Mouse (Mus musculus): ENCODE results near the gene Gipc3. TPM values are rescaled to one million over a fixed set of nuclear protein-coding genes. Genes with fewer than 3 reads are reported as not detected.
A peak's percentile ranks its signal among the peaks of the same experiment; 100 is the strongest.

Gene Gipc3
- polyA plus RNA-seq, 1 experiment from 2014 or later: not detected

DNA sequence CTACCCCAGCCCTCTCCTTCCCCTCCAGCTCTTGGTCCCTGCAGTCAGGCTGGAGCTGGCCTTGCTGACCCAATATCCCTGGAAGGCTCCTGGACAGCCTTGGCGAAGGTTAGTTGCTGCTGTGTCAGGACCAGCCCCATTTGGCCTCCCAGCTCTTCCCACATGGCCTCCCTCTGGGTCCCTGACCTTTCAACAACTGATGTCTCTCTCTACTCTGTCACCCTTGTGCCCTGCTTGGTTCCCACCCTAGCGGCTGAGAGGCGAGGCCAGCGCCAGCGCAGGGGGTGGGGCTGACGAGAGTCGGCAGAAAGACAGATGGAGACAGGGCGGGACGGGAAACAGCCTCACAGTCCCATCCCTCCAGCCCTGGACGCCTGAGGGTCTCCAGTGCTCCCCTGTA is 14.7 kb downstream of the Gipc3 start, which contains the start of gene Tbxa2r:
Gene Tbxa2r (plus strand): TSS at position 346 of the 400 bp plus-strand sequence.
- ATAC-seq (ENCODE audit: insufficient read depth, low FRiP score, low TSS enrichment) (no peak), DNase-seq (ENCODE audit: low spot score) (no peak)
- Histone ChIP-seq H3K4me1 (ENCODE audit: control insufficient read depth, insufficient read depth, low read length) (peaks cover 4% of the 10 kb centered on the region; the same call in 1 of the 2 replicates), H3K27ac (ENCODE audit: low read depth, low read length) (0 out of 2 replicates have a peak within 1 kb of the TSS, but pooled peaks have one; percentile 14), H3K9me3 (ENCODE audit: control insufficient read depth, low read length) (no peaks in the 10 kb centered on the region), H3K4me3 (ENCODE audit: low read depth, low read length) (no peak within 1 kb of the TSS), H3K9ac (ENCODE audit: low read length) (peak within 1 kb of the TSS; percentile 29; the same call in 1 of the 2 replicates), H3K27me3 (ENCODE audit: control insufficient read depth, insufficient read depth, low read length) (peaks cover 18% of the 10 kb centered on the region), H3K4me2 (ENCODE audit: low read depth) (no peak within 1 kb of the TSS), H3K36me3 (ENCODE audit: control insufficient read depth, insufficient read depth, low read length) (peaks cover 32% of the 10 kb centered on the region)
- WGBS: 6% methylated on average over 9 of the region's 10 CpGs

DNA sequence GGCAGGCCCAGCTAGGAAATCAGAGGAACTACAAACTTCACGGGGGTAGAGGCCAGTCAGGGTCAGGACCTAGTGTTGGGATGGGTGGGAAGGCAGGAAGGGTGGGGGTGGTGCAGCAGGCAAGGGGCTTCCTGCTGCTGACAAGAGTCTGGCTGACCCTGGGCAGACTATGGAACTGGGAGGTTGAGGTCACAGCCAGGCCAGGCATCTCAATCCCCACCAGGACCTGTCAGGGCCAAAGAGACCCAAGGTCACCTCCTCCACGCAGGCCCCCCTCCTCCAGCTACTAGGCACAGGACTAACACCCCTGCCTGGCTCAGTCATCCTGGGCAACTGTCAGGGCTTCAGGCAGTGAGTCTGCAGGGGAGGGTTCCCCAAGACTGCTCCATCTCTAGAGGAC is 15.1 kb downstream of the Gipc3 start:
- Histone ChIP-seq H3K4me2 (ENCODE audit: low read depth) (no peak overlapping the region), H3K4me3 (ENCODE audit: low read depth, low read length) (no peak overlapping the region), H3K27me3 (ENCODE audit: control insufficient read depth, insufficient read depth, low read length) (peaks cover 14% of the 10 kb centered on the region), H3K27ac (ENCODE audit: low read depth, low read length) (0 out of 2 replicates have a peak overlapping the region, but pooled peaks have one; percentile 14), H3K9ac (ENCODE audit: low read length) (peak overlapping the region; percentile 29; the same call in 1 of the 2 replicates), H3K4me1 (ENCODE audit: control insufficient read depth, insufficient read depth, low read length) (peaks cover 4% of the 10 kb centered on the region; the same call in 1 of the 2 replicates), H3K36me3 (ENCODE audit: control insufficient read depth, insufficient read depth, low read length) (peaks cover 36% of the 10 kb centered on the region), H3K9me3 (ENCODE audit: control insufficient read depth, low read length) (no peaks in the 10 kb centered on the region)
- no peak for ATAC-seq (ENCODE audit: insufficient read depth, low FRiP score, low TSS enrichment)
- no peak for DNase-seq (ENCODE audit: low spot score)
- WGBS: 28% methylated on average over 2 of the region's 2 CpGs

DNA sequence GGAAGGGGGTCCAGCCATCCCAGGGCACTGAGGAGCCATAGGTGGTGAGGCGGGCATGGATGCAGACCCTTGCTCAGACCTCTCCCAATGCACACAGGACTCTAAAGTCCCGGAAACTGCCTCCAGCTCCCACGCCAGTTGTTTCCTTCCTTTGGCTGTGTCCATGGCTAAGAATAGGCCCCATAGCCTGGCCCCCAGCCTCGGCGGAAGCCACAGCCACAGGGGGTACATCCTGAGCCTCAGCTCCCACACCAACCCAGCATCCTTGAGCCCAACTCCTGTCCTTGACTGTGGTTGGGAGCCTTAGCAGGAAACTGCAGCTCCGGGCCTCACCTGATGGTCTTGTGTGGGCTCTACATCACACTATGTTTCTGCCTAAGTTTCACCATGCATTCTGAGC is 16.2 kb downstream of the Gipc3 start:
- no peak for DNase-seq (ENCODE audit: low spot score)
- H3K4me3 ChIP-seq (ENCODE audit: low read depth, low read length): no peak overlapping the region
- no peak overlapping the region for H3K4me2 ChIP-seq (ENCODE audit: low read depth)
- no peaks in the 10 kb centered on the region for H3K9me3 ChIP-seq (ENCODE audit: control insufficient read depth, low read length)
- H3K27me3 ChIP-seq (ENCODE audit: control insufficient read depth, insufficient read depth, low read length): peaks cover 4% of the 10 kb centered on the region; the same call in 1 of the 2 replicates
- no peak overlapping the region for H3K9ac ChIP-seq (ENCODE audit: low read length)
- 83% methylated on average over 6 of the region's 6 CpGs for WGBS
- no peak overlapping the region for H3K27ac ChIP-seq (ENCODE audit: low read depth, low read length)
- H3K4me1 ChIP-seq (ENCODE audit: control insufficient read depth, insufficient read depth, low read length): peaks cover 6% of the 10 kb centered on the region
- H3K36me3 ChIP-seq (ENCODE audit: control insufficient read depth, insufficient read depth, low read length): peaks cover 43% of the 10 kb centered on the region
- ATAC-seq (ENCODE audit: insufficient read depth, low FRiP score, low TSS enrichment): no peak

DNA sequence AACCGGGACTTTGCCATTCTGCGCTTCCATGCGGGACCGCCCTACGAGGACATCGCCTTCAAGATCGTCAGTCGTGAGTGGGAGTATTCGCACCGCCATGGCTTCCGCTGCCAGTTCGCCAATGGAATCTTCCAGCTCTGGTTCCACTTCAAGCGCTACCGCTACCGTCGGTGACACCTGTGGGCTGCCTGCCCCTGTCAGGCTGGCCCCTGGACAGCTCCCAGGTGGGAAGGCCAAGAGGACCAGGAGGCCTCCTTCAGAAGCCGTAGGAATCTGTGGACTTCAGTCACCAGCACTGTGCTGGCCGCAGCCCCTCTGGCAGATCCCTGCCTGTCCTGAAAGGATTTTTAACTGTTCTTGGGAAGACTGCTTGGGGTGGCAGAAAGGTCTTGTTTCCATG is 17.3 kb downstream of the Gipc3 start:
- DNase-seq (ENCODE audit: low spot score) (no peak), ATAC-seq (ENCODE audit: insufficient read depth, low FRiP score, low TSS enrichment) (no peak)
- Histone ChIP-seq H3K9ac (ENCODE audit: low read length) (no peak overlapping the region), H3K27me3 (ENCODE audit: control insufficient read depth, insufficient read depth, low read length) (no peaks in the 10 kb centered on the region), H3K36me3 (ENCODE audit: control insufficient read depth, insufficient read depth, low read length) (peaks cover 43% of the 10 kb centered on the region), H3K4me3 (ENCODE audit: low read depth, low read length) (no peak overlapping the region), H3K4me1 (ENCODE audit: control insufficient read depth, insufficient read depth, low read length) (peaks cover 9% of the 10 kb centered on the region), H3K27ac (ENCODE audit: low read depth, low read length) (no peak overlapping the region), H3K9me3 (ENCODE audit: control insufficient read depth, low read length) (no peaks in the 10 kb centered on the region), H3K4me2 (ENCODE audit: low read depth) (no peak overlapping the region)
- WGBS: 97% methylated on average over 18 of the region's 18 CpGs

DNA sequence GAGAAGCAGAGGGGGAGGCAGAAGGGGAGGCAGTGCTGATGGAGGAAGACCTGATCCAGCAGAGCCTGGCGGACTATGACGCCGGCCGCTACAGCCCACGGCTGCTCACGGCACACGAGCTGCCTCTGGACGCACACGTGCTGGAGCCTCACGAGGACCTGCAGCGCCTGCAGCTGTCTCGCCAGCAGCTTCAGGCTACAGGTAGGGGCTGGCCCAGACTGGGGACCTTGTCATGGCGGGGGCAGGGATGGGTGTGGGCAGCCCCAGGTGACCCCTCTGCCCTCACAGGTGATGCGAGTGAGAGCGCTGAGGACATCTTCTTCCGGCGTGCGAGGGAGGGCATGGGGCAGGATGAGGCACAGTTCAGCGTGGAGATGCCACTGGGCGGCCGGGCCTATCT is 17.9 kb downstream of the Gipc3 start:
- no peaks in the 10 kb centered on the region for H3K9me3 ChIP-seq (ENCODE audit: control insufficient read depth, low read length)
- no peaks in the 10 kb centered on the region for H3K27me3 ChIP-seq (ENCODE audit: control insufficient read depth, insufficient read depth, low read length)
- no peak overlapping the region for H3K9ac ChIP-seq (ENCODE audit: low read length)
- peaks cover 9% of the 10 kb centered on the region for H3K4me1 ChIP-seq (ENCODE audit: control insufficient read depth, insufficient read depth, low read length)
- H3K27ac ChIP-seq (ENCODE audit: low read depth, low read length): no peak overlapping the region
- no peak overlapping the region for H3K4me3 ChIP-seq (ENCODE audit: low read depth, low read length)
- WGBS: 97% methylated on average over 21 of the region's 21 CpGs
- H3K36me3 ChIP-seq (ENCODE audit: control insufficient read depth, insufficient read depth, low read length): peaks cover 43% of the 10 kb centered on the region
- no peak overlapping the region for H3K4me2 ChIP-seq (ENCODE audit: low read depth)
- ATAC-seq (ENCODE audit: insufficient read depth, low FRiP score, low TSS enrichment) (no peak), DNase-seq (ENCODE audit: low spot score) (no peak)

DNA sequence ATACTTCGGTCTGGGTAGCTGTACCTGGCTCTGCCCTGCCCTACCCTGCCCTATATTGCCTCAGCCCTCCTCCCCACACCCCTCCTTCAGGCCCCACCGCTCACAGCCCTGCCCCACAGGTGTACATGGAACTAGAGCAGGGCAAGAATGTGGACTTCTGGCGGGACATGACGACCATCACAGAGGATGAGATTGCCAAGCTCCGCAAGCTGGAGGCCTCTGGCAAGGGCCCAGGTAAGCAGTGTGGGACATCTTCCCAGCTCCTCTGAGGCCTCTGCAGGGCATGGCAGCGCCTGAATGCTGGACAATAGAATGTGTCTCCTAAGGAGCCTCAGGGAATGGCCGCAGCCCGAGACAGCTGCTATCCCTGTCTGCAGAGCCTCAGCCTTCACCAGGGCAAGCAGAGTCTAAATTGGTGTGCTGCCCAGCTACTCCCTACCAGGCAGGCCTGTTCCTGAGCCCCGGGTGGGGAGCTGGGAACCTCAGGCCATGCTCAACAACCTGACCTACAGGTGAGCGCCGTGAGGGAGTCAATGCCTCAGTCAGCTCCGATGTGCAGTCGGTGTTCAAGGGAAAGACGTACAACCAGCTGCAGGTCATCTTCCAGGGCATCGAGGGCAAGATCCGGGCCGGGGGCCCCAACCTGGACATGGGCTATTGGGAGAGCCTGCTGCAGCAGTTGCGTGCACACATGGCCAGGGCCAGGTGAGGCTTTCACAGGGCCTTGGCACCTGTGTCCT is 19.1 kb downstream of the Gipc3 start:
- peaks cover 43% of the 10 kb centered on the region for H3K36me3 ChIP-seq (ENCODE audit: control insufficient read depth, insufficient read depth, low read length)
- H3K4me3 ChIP-seq (ENCODE audit: low read depth, low read length): no peak overlapping the region
- ATAC-seq (ENCODE audit: insufficient read depth, low FRiP score, low TSS enrichment): no peak

DNA sequence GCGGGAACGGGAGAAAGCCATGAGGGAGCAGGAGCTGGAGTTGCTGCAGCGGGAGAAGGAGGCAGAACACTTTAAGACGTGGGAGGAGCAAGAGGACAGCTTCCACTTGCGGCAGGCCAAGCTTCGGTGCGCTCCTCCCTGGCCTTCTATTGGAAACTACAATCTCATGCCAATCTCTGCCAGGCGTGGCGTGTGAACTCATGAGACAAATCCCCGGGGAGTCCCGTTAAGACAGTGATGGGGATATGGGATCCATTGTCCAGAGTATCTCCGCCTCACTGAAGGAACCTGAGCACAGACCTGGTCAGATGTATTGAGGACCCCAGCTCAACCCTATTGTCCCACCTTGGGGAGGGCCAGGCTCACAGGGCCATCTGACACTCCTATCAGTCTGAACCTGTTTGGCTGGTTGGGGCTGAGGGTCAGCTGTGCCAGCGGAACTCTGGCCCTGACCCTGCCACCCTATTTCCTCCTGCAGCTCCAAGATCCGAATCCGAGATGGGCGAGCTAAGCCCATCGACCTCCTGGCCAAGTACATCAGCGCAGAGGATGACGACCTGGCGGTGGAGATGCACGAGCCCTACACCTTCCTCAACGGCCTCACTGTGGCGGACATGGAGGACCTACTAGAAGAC is 19.8 kb downstream of the Gipc3 start:
- H3K27me3 ChIP-seq (ENCODE audit: control insufficient read depth, insufficient read depth, low read length): no peaks in the 10 kb centered on the region
- peaks cover 43% of the 10 kb centered on the region for H3K36me3 ChIP-seq (ENCODE audit: control insufficient read depth, insufficient read depth, low read length)
- no peak overlapping the region for H3K4me2 ChIP-seq (ENCODE audit: low read depth)
- H3K27ac ChIP-seq (ENCODE audit: low read depth, low read length): no peak overlapping the region
- ATAC-seq (ENCODE audit: insufficient read depth, low FRiP score, low TSS enrichment) (no peak), DNase-seq (ENCODE audit: low spot score) (no peak)
- no peak overlapping the region for H3K4me3 ChIP-seq (ENCODE audit: low read depth, low read length)
- WGBS: 93% methylated on average over 23 of the region's 23 CpGs
- no peak overlapping the region for H3K9ac ChIP-seq (ENCODE audit: low read length)
- H3K9me3 ChIP-seq (ENCODE audit: control insufficient read depth, low read length): no peaks in the 10 kb centered on the region
- peaks cover 15% of the 10 kb centered on the region for H3K4me1 ChIP-seq (ENCODE audit: control insufficient read depth, insufficient read depth, low read length)

More for the DNA sequence above, 19.1 kb downstream of the Gipc3 start:
- WGBS: 96% methylated on average over 18 of the region's 18 CpGs
- H3K27me3 ChIP-seq (ENCODE audit: control insufficient read depth, insufficient read depth, low read length): no peaks in the 10 kb centered on the region
- H3K4me2 ChIP-seq (ENCODE audit: low read depth): no peak overlapping the region
- no peak overlapping the region for H3K27ac ChIP-seq (ENCODE audit: low read depth, low read length)
- peaks cover 18% of the 10 kb centered on the region for H3K4me1 ChIP-seq (ENCODE audit: control insufficient read depth, insufficient read depth, low read length)
- DNase-seq (ENCODE audit: low spot score): no peak
- no peak overlapping the region for H3K9ac ChIP-seq (ENCODE audit: low read length)
- no peaks in the 10 kb centered on the region for H3K9me3 ChIP-seq (ENCODE audit: control insufficient read depth, low read length)

DNA sequence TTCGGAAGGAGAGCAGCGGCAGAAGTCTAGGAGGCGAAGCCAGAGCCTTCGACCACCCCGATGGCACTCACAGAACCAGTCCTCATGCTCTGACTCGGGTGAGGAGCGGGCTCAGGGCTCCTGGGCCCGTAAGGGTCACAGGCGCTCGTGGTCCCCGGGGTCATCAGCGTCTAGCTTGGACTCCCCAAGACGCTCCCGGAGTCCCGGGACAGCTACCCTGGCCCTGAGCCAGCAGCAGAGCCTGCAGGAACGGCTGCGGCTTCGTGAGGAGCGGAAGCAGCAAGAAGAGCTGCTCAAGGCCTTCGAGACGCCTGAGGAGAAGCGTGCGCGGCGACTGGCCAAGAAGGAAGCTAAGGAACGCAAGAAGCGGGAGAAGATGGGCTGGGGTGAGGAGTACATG is 20.6 kb downstream of the Gipc3 start:
- 96% methylated on average over 27 of the region's 27 CpGs for WGBS
- ATAC-seq (ENCODE audit: insufficient read depth, low FRiP score, low TSS enrichment): no peak
- Histone ChIP-seq H3K9ac (ENCODE audit: low read length) (no peak overlapping the region), H3K27me3 (ENCODE audit: control insufficient read depth, insufficient read depth, low read length) (no peaks in the 10 kb centered on the region), H3K9me3 (ENCODE audit: control insufficient read depth, low read length) (no peaks in the 10 kb centered on the region), H3K4me2 (ENCODE audit: low read depth) (peak overlapping the region; percentile 14; the same call in 1 of the 2 replicates), H3K4me3 (ENCODE audit: low read depth, low read length) (peak overlapping the region; percentile 69; the same call in 1 of the 2 replicates), H3K27ac (ENCODE audit: low read depth, low read length) (no peak overlapping the region), H3K4me1 (ENCODE audit: control insufficient read depth, insufficient read depth, low read length) (peaks cover 14% of the 10 kb centered on the region), H3K36me3 (ENCODE audit: control insufficient read depth, insufficient read depth, low read length) (peaks cover 45% of the 10 kb centered on the region)
- DNase-seq (ENCODE audit: low spot score): no peak
